Mouse (Mus musculus): Measurements from ENCODE around the gene Arid1b. TPM values are rescaled to one million over a fixed set of nuclear protein-coding genes. Genes with fewer than 3 reads are reported as not detected.

Gene Arid1b
- total RNA-seq, 2 experiments from 2014 or later, result 77.5 to 90.0 TPM

DNA sequence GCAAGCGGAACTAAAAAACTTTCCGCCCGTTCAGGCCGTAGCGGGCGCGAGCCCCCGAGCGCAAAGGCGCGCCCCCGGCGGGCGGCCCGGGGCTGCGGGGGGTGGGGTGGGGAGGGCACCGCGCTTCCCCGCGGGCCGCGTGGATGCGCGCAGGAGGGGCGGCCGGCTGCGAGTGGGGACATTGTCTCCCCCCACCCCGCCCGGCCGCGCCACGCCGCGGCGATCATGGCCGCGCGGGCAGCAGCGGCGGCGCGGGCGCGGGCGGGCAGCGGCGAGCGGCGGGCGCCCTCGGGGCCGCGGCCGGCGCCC, 326 bp downstream of the Arid1b start:
- intact Hi-C loops (cut with DNase I), result loop anchor here (1.0 to 2.0 kb wide), 2 partner anchors 86 to 194 kb away; no protein-coding TSS in a partner anchor
- no peak for DNase-seq (ENCODE audit: low spot score in 2 of 2)

DNA sequence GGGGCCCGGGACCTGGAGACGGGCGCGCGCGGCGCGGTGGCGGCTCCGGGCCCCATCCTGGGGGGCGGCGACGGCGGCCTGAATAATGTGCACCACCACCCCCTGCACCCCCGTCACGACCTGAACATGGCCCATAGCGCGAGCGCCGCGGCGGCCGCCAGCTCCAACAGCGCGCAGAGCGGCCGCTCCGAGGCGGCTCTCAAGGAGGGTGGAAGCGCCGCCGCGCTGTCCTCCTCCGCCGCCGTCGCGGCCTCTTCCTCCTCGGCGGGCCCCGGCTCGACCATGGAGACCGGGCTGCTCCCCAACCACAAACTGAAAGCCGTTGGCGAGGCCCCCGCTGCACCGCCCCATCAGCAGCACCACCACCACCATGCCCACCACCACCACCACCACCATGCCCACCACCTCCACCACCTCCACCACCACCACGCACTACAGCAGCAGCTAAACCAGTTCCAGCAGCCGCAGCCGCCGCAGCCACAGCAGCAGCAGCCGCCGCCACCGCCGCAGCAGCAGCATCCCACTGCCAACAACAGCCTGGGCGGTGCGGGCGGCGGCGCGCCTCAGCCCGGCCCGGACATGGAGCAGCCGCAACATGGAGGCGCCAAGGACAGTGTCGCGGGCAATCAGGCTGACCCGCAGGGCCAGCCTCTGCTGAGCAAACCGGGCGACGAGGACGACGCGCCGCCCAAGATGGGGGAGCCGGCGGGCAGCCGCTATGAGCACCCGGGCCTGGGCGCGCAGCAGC, 855 bp downstream of the Arid1b start:
- peak; percentile 72 to 76 for DNase-seq (ENCODE audit: low spot score in 2 of 2)
- intact Hi-C loops (cut with DNase I), result loop anchor here (1.0 to 5.0 kb wide), 4 partner anchors 87 to 218 kb away; no protein-coding TSS in a partner anchor

DNA sequence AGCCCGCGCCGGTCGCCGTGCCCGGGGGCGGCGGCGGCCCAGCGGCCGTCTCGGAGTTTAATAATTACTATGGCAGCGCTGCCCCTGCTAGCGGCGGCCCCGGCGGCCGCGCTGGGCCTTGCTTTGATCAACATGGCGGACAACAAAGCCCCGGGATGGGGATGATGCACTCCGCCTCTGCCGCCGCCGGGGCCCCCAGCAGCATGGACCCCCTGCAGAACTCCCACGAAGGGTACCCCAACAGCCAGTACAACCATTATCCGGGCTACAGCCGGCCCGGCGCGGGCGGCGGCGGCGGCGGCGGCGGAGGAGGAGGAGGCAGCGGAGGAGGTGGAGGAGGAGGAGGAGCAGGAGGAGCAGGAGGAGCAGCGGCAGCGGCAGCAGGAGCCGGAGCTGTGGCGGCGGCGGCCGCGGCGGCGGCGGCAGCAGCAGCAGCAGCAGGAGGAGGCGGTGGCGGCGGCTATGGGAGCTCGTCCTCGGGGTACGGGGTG, 1.5 kb downstream of the Arid1b start:
- intact Hi-C loops (cut with DNase I), result loop anchor here (2.0 to 5.0 kb wide), 3 partner anchors 193 to 218 kb away; no protein-coding TSS in a partner anchor
- DNase-seq (ENCODE audit: low spot score in 2 of 2), result peak; percentile 79 to 84

DNA sequence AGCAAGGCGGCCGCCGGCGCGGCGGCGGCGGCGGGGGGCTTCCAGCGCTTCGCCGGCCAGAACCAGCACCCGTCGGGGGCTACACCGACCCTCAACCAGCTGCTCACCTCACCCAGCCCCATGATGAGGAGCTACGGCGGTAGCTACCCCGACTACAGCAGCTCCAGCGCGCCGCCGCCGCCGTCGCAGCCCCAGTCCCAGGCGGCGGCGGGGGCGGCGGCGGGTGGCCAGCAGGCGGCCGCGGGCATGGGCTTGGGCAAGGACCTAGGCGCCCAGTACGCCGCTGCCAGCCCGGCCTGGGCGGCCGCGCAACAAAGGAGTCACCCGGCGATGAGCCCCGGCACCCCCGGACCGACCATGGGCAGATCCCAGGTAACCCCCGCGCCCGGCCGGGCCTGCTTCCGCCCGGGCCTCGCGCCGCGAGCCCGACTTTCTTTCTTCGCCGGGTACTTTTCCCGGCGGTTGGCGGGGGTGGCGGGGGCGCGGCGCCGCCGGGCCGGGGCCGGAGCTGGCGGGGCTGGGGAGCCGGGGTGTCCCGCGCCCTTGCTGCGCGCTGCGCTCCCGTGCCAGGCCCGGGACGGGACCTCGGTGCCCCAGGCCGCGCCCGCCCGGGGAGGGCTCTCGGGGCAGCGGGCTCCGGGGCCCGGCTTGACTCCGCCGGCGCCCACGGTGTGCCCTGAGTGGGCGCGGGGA, 2.1 kb downstream of the Arid1b start:
- DNase-seq (ENCODE audit: low spot score in 2 of 2), result peak; percentile 57 to 67
- intact Hi-C loops (cut with DNase I), result loop anchor here (5.0 kb wide), 2 partner anchors 206 to 219 kb away; no protein-coding TSS in a partner anchor

DNA sequence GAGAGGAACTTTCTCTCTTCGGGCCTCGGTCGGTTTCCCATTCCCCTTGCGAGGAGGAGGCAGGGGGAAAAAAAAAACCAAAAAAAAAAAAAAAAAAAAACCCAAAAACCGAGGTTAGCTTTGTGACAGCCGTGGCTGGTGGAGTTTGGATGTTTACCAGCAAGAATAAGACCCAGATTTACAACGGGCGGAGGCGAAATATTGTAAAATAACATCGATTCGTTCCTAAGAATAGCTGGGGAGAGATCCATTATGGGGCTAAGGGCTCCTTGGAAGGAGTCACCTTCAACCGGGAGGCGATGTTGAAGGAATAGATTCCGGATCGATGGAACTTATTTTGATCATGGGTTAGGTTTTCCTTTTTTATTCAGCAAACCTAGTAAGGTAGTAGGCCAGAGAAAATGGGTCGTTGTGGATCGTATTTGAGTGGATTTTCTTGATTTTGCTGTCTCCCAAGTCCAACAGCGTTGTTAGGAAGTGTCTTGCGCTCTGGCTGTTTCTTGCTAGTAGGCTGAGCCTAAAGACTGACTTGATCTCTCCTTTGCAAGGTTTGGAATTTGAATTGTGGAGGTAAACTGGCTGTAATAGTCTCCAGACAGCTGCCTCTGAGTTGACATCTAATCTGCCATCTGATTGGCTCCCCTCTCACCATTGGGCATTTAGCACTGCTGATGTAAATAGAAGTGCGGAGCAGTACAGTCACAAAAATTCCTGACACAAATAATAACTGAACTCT, 2.9 kb downstream of the Arid1b start:
- DNase-seq (ENCODE audit: low spot score in 2 of 2), result peak in 1 of 2 experiments; percentile 42

DNA sequence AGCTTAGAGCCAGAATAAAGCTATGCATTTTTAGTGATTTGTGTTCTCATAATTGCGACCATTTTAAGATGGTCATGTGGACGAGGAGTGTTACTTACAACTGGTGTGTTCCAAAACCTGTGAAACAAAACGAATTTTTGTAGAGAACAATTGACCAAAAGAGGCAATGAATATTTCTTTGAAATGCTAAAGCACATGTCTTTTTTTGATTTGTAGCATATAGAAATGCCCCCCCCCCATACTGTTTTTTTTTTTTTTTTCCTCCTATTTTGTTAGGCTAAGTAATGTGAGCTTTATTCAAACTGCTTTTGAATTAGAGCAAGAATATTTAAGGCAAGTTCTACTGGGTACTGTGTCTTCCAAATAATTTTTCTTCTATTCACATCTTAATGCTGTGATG, 3.8 kb downstream of the Arid1b start:
- no peak for DNase-seq (ENCODE audit: low spot score in 2 of 2)
- intact Hi-C loops (cut with DNase I), result loop anchor here (5.0 kb wide), 2 partner anchors 204 to 221 kb away; no protein-coding TSS in a partner anchor

More for the DNA sequence above, 2.9 kb downstream of the Arid1b start:
- intact Hi-C loops (cut with DNase I), result loop anchor here (5.0 kb wide), 2 partner anchors 205 to 220 kb away; no protein-coding TSS in a partner anchor

DNA sequence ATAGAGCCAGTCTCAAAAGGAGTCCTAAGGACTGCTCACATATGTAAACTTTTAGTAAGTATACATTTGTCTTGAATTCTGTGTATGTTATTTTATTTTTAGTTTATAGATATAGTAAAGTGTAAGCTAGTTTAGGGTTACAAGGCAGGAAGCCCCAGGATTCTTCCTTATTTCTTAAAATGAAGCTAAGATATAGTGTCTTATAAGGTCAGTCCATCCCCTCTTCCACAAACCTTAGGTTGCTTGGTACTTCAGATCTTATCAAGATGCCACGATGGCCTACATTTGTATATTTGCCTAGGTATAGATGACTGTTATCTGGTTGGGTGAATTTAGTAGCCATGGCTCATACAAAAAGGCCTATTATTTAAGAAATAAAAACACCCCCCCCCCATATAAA, 5.1 kb downstream of the Arid1b start:
- intact Hi-C loops (cut with DNase I), result loop anchor here (5.0 kb wide), 2 partner anchors 203 to 222 kb away; no protein-coding TSS in a partner anchor
- DNase-seq (ENCODE audit: low spot score in 2 of 2), result no peak

DNA sequence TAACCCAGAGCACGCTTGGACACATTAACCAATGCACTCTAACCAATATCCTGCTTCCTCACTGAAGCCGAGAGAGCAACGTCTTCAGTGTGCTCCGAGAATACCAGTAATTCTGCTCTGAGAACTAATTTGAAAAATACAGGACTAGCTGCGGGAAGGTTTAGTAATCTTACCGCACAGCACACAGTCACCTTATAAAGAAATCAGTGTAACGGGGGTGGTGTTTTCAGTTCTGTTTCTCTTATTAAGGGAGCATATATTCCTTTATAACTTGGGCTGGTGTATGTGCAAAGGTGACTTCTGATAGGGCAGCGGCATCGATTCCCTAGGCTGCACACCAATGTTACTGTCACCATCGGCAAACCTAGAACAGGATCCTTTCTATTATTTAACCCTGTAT, 5.9 kb downstream of the Arid1b start:
- intact Hi-C loops (cut with DNase I), result loop anchor here (10.0 kb wide), 1 partner anchor 395 kb away; no protein-coding TSS in a partner anchor
- DNase-seq (ENCODE audit: low spot score in 2 of 2), result no peak

DNA sequence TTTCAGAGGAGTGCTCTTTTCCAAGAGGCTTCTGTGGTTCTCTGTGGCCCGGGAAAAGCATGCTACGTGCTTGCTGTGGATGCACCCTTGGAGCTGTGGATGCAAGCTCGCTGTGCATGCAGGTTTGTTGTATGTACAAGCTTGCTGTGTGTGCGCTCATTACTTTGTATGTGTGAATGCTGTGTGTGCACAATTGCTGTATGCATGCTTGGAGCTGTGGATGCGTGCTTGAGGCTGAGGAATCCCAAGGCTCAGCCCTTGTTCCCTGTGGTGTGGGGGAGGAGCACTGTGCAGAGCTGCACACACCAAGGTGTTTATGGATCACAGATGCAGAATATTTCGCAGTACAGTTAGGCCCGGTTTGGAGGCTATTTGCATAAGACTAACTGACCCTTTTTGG, 6.7 kb downstream of the Arid1b start:
- no peak for DNase-seq (ENCODE audit: low spot score in 2 of 2)
- intact Hi-C loops (cut with DNase I), result loop anchor here (10.0 kb wide), 1 partner anchor 394 kb away; no protein-coding TSS in a partner anchor

DNA sequence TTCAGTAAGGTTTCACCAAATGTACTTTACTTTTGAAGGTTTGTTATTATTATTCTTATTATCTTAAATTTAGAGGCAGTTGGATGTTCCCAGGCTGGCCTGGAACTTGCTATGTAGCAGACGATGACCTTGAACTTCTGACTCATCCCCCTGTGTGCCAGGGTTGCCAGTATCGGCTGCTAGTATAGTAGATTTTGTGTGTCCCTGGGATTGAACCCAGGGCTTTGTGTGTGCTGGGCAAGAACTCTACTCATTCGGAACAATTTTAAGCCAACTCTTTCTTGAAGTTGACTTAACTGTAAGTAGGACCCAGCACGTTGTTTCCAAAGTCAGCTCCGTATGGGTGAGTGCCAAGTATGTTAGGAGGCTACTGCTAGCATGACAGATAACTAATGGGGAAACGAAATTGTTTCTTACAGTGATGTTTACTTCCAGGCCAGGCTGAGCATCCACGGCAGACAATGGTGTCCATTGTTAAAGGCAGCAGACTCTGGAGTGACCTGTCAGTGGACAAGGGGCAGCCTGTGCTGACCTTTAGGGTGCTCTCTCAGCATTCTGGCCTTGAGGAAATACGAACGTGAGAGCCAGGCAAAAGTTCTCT, 7.5 kb downstream of the Arid1b start:
- no peak for DNase-seq (ENCODE audit: low spot score in 2 of 2)
- intact Hi-C loops (cut with DNase I), result loop anchor here (10.0 kb wide), 1 partner anchor 393 kb away; no protein-coding TSS in a partner anchor

DNA sequence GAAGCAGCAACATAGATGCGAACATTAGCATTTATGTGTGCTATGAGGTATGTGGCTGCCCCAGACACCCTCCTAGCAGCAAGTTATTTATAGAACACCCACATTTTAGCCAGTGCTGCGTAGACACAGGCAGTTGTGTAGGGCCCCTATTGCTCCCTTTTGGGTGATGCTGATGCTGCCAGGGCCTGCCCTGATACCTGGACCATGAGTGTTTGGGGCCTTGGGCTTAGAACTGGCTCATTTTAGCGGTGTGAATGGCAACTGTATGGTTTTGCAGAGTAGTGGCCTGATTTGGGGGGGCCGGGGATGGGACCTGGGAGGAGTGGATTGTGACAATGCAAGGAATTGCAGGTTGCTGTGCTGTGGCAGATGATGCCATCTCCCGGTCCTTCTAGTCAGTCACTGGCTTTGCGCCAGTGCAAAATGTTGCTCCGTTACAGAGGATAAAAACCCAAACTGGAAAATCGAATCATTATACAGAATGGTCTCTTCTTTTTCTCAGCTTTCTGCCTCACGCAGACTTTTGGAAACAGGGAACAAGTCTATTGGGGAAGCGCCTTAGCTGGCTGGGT, 8.9 kb downstream of the Arid1b start:
- intact Hi-C loops (cut with DNase I), result loop anchor here (10.0 kb wide), 1 partner anchor 392 kb away; no protein-coding TSS in a partner anchor
- no peak for DNase-seq (ENCODE audit: low spot score in 2 of 2)

DNA sequence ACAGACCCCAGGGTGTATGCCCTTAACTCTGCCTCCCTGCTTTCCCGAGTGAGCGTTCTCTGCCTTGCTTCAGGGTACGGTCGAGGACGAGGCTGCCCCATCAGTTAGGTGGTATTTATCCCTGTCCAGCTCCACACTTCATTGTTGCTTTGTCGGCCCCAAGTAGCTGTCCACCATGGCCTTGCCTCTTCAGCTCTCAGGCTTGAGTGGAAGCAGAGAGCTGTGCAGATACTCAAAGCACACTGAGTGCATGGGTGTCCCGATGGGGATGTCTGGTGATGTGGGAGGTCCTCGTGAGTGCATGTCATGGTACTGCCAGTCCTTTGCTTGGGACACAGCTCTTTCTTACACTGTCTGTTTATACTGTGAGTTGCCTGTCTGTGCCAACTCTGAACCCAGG, 10.1 kb downstream of the Arid1b start:
- intact Hi-C loops (cut with DNase I), result loop anchor here (10.0 kb wide), 1 partner anchor 391 kb away; no protein-coding TSS in a partner anchor
- DNase-seq (ENCODE audit: low spot score in 2 of 2), result no peak

DNA sequence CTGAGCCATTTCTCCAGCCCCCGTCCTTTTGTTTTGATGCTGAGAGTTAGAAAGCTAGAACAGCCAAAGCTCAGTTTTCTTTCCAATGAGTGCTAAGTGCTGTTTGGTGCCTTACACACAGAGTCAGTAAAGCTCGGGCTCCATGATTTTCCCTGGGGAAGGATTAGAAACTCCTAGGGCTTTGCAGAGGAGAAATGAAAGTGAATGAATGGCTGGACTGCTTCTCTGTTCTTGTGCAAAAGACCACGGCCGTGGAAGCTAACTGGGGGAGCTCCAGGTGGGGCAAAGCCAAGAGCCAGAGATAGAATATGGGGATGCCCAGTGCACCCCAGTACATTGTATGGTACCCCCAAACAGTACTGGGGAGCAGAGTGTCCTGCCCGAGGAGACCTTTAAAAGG, 10.6 kb downstream of the Arid1b start:
- DNase-seq (ENCODE audit: low spot score in 2 of 2), result no peak
- intact Hi-C loops (cut with DNase I), result loop anchor here (10.0 kb wide), 1 partner anchor 390 kb away; no protein-coding TSS in a partner anchor

DNA sequence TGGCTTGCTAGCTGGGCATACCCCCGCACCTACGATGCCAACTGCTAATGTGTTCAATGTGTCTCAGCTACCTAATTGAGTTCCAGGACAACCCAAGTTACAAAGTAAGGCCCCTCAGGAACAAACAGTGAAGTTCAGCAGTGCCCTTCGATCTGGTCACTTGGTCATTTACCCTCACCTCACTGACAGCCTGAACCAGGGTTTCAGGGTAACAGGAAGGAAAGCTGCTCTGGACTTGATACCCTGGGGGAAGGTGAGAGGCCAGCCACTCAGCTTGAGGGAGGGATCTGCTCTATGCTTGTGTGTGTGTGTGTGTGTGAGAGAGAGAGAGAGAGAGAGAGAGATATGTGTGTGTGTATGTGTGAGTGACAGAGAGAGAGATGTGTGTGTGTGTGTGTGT, 11.2 kb downstream of the Arid1b start:
- intact Hi-C loops (cut with DNase I), result loop anchor here (10.0 kb wide), 1 partner anchor 390 kb away; no protein-coding TSS in a partner anchor
- no peak for DNase-seq (ENCODE audit: low spot score in 2 of 2)

DNA sequence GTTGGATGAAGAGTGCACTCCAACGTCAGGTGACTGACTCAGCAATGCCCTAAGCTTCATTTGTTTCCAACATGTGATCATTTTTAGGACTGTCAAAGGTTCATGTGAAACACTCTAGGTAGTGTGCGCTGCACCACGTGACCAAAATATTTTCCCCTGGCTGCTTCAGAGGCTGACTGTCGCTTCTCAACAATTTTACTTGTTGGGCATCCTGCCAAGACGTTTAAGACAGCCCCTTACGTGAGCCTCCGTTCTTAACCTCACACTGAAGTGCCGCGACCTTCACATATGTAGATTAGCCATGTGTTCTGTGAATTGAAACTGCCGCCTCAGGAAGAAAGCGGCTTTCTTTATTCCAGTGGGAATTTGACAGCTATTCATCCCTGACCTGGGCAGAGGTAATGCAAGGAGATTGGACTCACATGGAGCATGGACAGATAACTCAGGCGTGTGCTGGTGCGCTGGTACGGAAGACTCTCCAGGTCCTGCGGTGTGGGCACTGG, 13.1 kb downstream of the Arid1b start:
- intact Hi-C loops (cut with DNase I), result loop anchor here (10.0 kb wide), 1 partner anchor 388 kb away; no protein-coding TSS in a partner anchor
- no peak for DNase-seq (ENCODE audit: low spot score in 2 of 2)

DNA sequence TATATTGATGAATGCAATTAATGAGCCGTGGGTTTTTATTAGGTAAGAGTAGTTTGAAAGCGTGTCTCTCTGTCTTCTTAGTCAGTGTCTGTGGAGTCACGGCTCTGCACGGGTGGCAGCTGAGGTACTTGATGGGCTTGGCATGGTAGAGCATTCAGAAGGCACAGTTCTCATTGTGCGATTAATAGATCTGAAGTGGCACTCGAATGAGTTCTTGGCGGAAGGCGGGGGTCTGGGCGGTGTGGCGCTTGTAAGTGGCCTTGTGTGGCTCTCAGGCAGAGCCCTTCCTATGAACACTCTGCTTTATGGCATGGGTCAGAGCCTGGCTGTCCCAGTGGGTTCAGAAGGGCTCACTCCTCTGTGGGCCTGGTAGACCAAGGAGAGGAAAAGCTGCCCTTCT, 14.1 kb downstream of the Arid1b start:
- intact Hi-C loops (cut with DNase I), result loop anchor here (10.0 kb wide), 1 partner anchor 387 kb away; no protein-coding TSS in a partner anchor

DNA sequence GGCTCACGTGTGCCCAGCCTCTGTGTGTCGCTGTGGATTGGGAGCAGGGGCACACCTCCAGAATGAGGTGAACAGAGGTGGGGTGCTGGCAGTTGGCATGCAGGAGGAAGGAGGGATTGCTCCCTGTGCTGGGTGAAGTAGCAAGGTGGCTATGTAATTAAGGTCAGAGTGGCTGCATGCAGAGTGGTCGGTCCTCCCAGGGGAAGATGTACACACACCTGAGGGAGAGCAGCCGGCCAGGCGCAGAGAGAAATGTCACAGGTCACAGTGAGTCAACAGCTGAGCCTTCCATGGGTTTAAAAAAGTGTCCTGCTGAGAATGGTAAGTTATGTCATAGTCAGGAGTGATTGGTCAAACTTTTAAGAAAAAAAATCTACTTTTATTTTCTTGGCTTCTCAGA, 14.6 kb downstream of the Arid1b start:
- intact Hi-C loops (cut with DNase I), result loop anchor here (10.0 kb wide), 1 partner anchor 386 kb away; no protein-coding TSS in a partner anchor

More for the DNA sequence above, 14.1 kb downstream of the Arid1b start:
- no peak for DNase-seq (ENCODE audit: low spot score in 2 of 2)

More for the DNA sequence above, 14.6 kb downstream of the Arid1b start:
- DNase-seq (ENCODE audit: low spot score in 2 of 2), result no peak
